Mouse (Mus musculus) hindbrain, embryonic 11.5 days (tissue): ENCODE results near the gene Pygo2. TPM values are rescaled to one million over a fixed set of nuclear protein-coding genes. Genes with fewer than 3 reads are reported as not detected.

Experiments
- ATAC-seq: fragments of 200-750 bp; cut with Nextera tagmentation; 2 replicates; pipeline ENCODE4 v1.8.0; 2017; ENCODE audit warnings: mild to moderate bottlenecking, moderate TSS enrichment, moderate library complexity; ENCODE audit not compliant: low FRiP score
- DNase-seq: peaks from one replicate; pipeline ENCODE4 v3.0.0-alpha.2; 2015; ENCODE audit warnings: low spot score
- H3K27ac ChIP-seq: fragments of 300-500 bp; sonication (generic); 2 replicates; pipeline ENCODE4 v1.5.1; 2014; ENCODE audit warnings: mild to moderate bottlenecking, low read depth, low read length
- H3K27me3 ChIP-seq: fragments of 300-500 bp; sonication (generic); 2 replicates; pipeline ENCODE4 v1.6.1; 2014; ENCODE audit warnings: mild to moderate bottlenecking, low read length, moderate library complexity, mixed read lengths; ENCODE audit not compliant: control insufficient read depth, insufficient read depth
- H3K36me3 ChIP-seq: fragments of 300-500 bp; sonication (generic); 2 replicates; pipeline ENCODE4 v1.6.1; 2014; ENCODE audit warnings: mild to moderate bottlenecking, low read length, moderate library complexity, mixed read lengths; ENCODE audit not compliant: control insufficient read depth, insufficient read depth
- H3K4me1 ChIP-seq: fragments of 300-500 bp; sonication (generic); replicated peaks from 2 replicates; pipeline ENCODE4 v1.6.1; 2014; ENCODE audit warnings: low read length, mixed read lengths; ENCODE audit not compliant: control insufficient read depth, insufficient read depth
- H3K4me2 ChIP-seq: fragments of 300-500 bp; sonication (generic); replicated peaks from 2 replicates; pipeline ENCODE4 v1.6.1; 2014; ENCODE audit warnings: mild to moderate bottlenecking, low read depth, low read length
- H3K4me3 ChIP-seq: fragments of 300-500 bp; sonication (generic); 2 replicates; pipeline ENCODE4 v1.5.1; 2014; ENCODE audit warnings: low read depth, low read length
- H3K9ac ChIP-seq: fragments of 300-500 bp; sonication (generic); 2 replicates; pipeline ENCODE4 v1.6.1; 2014; ENCODE audit warnings: low read depth, low read length
- H3K9me3 ChIP-seq: fragments of 300-500 bp; sonication (generic); 2 replicates; pipeline ENCODE4 v1.6.1; 2016; ENCODE audit warnings: low read length; ENCODE audit not compliant: control insufficient read depth
- WGBS: fragments of 180-500 bp; shearing (Covaris S2); extraction: QIAGEN DNeasy Blood & Tissue Kit; methylation state at CpG from one replicate; pipeline ENCODE4 v1.1.7; 2014; 5-methylcytosine and 5-hydroxymethylcytosine counted together
- polyA plus RNA-seq: library from polyadenylated mRNA; unstranded; fragments of >200 nt; fragmentation: Nextera tagmentation; extraction: Ambion mirVana; gene quantifications from 2 replicates; pipeline ENCODE4 v1.2.1, GENCODE M21; 2014

Gene Pygo2
- polyA plus RNA-seq, 1 experiment from 2014 or later, result 45.0 TPM

DNA sequence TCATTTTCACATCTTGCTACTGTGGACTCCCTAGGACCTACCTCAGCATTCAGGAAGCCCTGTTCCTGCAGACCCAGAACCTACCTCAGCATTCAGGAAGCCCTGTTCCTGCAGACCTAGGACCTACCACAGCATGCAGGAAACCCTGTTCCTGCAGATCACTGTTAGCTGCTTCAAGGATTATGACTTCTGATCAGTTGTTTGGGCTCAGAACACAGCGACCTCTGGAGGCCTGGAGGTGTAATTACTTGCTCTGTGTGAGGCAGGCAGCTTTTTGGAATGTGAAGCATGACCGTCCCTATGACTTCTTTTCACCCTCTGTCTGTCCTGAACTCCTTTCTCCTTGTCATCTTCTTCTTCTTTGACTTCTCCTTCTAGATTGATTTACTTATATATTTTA, 51.5 kb downstream of the Pygo2 start:
- no peaks in the 10 kb centered on the region for H3K36me3 ChIP-seq
- no peaks in the 10 kb centered on the region for H3K9me3 ChIP-seq
- no peak overlapping the region for H3K4me3 ChIP-seq
- H3K4me2 ChIP-seq, result no peak overlapping the region
- no peaks in the 10 kb centered on the region for H3K4me1 ChIP-seq
- H3K9ac ChIP-seq, result no peak overlapping the region
- H3K27me3 ChIP-seq, result no peaks in the 10 kb centered on the region
- WGBS, result 30% methylated on average over 2 of the region's 2 CpGs
- H3K27ac ChIP-seq, result no peak overlapping the region
- ATAC-seq, result no peak
- DNase-seq, result peak; percentile 30

DNA sequence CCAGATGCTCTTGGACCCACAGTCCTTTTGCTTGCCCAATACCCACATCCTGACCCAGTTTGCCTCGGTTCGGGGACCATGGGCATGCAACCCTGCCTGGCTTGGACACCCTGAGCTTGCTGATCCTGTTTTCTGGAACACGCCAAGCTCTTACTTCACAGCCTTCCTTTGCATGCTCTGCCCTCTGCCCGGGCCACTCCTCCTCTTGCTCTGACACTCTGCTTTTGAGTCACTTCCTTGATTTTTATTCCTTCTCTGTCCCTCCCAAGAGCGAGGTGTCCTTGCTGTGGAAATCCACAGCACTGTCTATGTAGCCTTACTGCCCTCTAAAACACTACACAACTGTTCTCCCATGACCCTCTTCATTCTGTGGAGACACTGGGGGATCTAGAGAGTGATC, 52.2 kb downstream of the Pygo2 start:
- H3K27me3 ChIP-seq, result no peaks in the 10 kb centered on the region
- no peaks in the 10 kb centered on the region for H3K9me3 ChIP-seq
- no peak overlapping the region for H3K4me3 ChIP-seq
- no peak overlapping the region for H3K4me2 ChIP-seq
- H3K4me1 ChIP-seq, result no peaks in the 10 kb centered on the region
- no peak overlapping the region for H3K9ac ChIP-seq
- DNase-seq (no peak), ATAC-seq (no peak)
- no peak overlapping the region for H3K27ac ChIP-seq
- WGBS, result 88% methylated on average over 5 of the region's 5 CpGs
- H3K36me3 ChIP-seq, result no peaks in the 10 kb centered on the region

Other genes with a start within 250 kb of the Pygo2 start
- gene Fam189b, start 247.1 kb upstream of the Pygo2 start, polyA plus RNA-seq, result 18.5 and 19.8 TPM in 2 replicates
- 43.7 and 47.3 TPM in 2 replicates for gene Gba, start 227.3 kb upstream of the Pygo2 start, polyA plus RNA-seq
- gene Thbs3, start 215.0 kb upstream of the Pygo2 start, polyA plus RNA-seq, result 40.9 and 44.5 TPM in 2 replicates
- 180 and 181 TPM in 2 replicates for gene Mtx1, start 203.1 kb upstream of the Pygo2 start, polyA plus RNA-seq
- 1.4 and 2.1 TPM in 2 replicates for gene Muc1, start 201.2 kb upstream of the Pygo2 start, polyA plus RNA-seq
- gene Krtcap2, start 184.2 kb upstream of the Pygo2 start, polyA plus RNA-seq, result 276 and 289 TPM in 2 replicates
- gene Trim46, start 183.9 kb upstream of the Pygo2 start, polyA plus RNA-seq, result 9.5 and 9.7 TPM in 2 replicates
- gene Dpm3, start 170.9 kb upstream of the Pygo2 start, polyA plus RNA-seq, result 75.7 and 82.9 TPM in 2 replicates
- gene Slc50a1, start 159.6 kb upstream of the Pygo2 start, polyA plus RNA-seq, result 35.9 and 37.5 TPM in 2 replicates
- 14.0 and 16.4 TPM in 2 replicates for gene Efna1, start 149.1 kb upstream of the Pygo2 start, polyA plus RNA-seq
- gene Efna3, start 107.2 kb upstream of the Pygo2 start, polyA plus RNA-seq, result 13.8 TPM in 2 replicates
- 18.9 and 20.6 TPM in 2 replicates for gene Efna4, start 92.2 kb upstream of the Pygo2 start, polyA plus RNA-seq
- gene Adam15, start 80.2 kb upstream of the Pygo2 start, polyA plus RNA-seq, result 17.8 TPM in 2 replicates
- gene Dcst2, start 68.2 kb upstream of the Pygo2 start, polyA plus RNA-seq, result 0.14 and 0.27 TPM in 2 replicates
- 0.28 and 0.63 TPM in 2 replicates for gene Dcst1, start 65.0 kb upstream of the Pygo2 start, polyA plus RNA-seq
- 0.47 and 1.2 TPM in 2 replicates for gene Zbtb7b, start 35.4 kb upstream of the Pygo2 start, polyA plus RNA-seq
- gene Lenep, start 27.4 kb upstream of the Pygo2 start, polyA plus RNA-seq, result 0.22 and 0.95 TPM in 2 replicates
- 26.2 and 26.5 TPM in 2 replicates for gene Flad1, start 18.3 kb upstream of the Pygo2 start, polyA plus RNA-seq
- gene Cks1b, start 11.8 kb upstream of the Pygo2 start, polyA plus RNA-seq, result 411 and 414 TPM in 2 replicates
- gene Shc1, start 11.8 kb upstream of the Pygo2 start, polyA plus RNA-seq, result 32.2 and 37.0 TPM in 2 replicates
- gene Pbxip1, start 6.5 kb downstream of the Pygo2 start, polyA plus RNA-seq, result 8.6 and 10.7 TPM in 2 replicates
- 72.2 and 79.6 TPM in 2 replicates for gene Pmvk, start 24.3 kb downstream of the Pygo2 start, polyA plus RNA-seq
- gene Kcnn3, start 90.0 kb downstream of the Pygo2 start, polyA plus RNA-seq, result 1.5 and 2.9 TPM in 2 replicates